Mouse (Mus musculus) lung, embryonic 15.5 days (tissue): Measurements from ENCODE around the gene Ano3. TPM values are rescaled to one million over a fixed set of nuclear protein-coding genes. Genes with fewer than 3 reads are reported as not detected.

Source experiments
- ATAC-seq: fragments of 200-750 bp; cut with Nextera tagmentation; 2 replicates; pipeline ENCODE4 v1.8.0; 2017; ENCODE audit warnings: moderate number of reproducible peaks, borderline replicate concordance; ENCODE audit not compliant: low FRiP score, low TSS enrichment; ENCODE audit errors: extremely low read depth
- H3K27ac ChIP-seq: fragments of 300-500 bp; sonication (generic); 2 replicates; pipeline ENCODE4 v1.5.1; 2015; ENCODE audit warnings: moderate library complexity, mild to moderate bottlenecking, inconsistent platforms
- H3K27me3 ChIP-seq: fragments of 300-500 bp; sonication (generic); 2 replicates; pipeline ENCODE4 v1.6.1; 2015; ENCODE audit warnings: inconsistent platforms
- H3K36me3 ChIP-seq: fragments of 300-500 bp; sonication (generic); 2 replicates; pipeline ENCODE4 v1.6.1; 2015; ENCODE audit warnings: inconsistent platforms
- H3K4me1 ChIP-seq: fragments of 300-500 bp; sonication (generic); 2 replicates; pipeline ENCODE4 v1.6.1; 2015; ENCODE audit warnings: inconsistent platforms
- H3K4me2 ChIP-seq: fragments of 300-500 bp; sonication (generic); 2 replicates; pipeline ENCODE4 v1.6.1; 2015; ENCODE audit warnings: inconsistent platforms, mild to moderate bottlenecking, moderate library complexity
- H3K4me3 ChIP-seq: fragments of 300-500 bp; sonication (generic); 2 replicates; pipeline ENCODE4 v1.5.1; 2015; ENCODE audit warnings: mild to moderate bottlenecking, inconsistent platforms
- H3K9ac ChIP-seq: fragments of 300-500 bp; sonication (generic); 2 replicates; pipeline ENCODE4 v1.6.1; 2015; ENCODE audit warnings: inconsistent platforms
- H3K9me3 ChIP-seq: fragments of 300-500 bp; sonication (generic); 2 replicates; pipeline ENCODE4 v1.6.1; 2016; ENCODE audit warnings: inconsistent platforms
- WGBS: fragments of 180-500 bp; shearing (Covaris S2); methylation state at CpG from one replicate; pipeline ENCODE4 v1.1.7; 2015; 5-methylcytosine and 5-hydroxymethylcytosine counted together
- polyA plus RNA-seq: library from polyadenylated mRNA; unstranded; fragments of >200 nt; fragmentation: Nextera tagmentation; extraction: Ambion mirVana; gene quantifications from 2 replicates; pipeline ENCODE4 v1.2.1, GENCODE M21; 2015

Gene Ano3
- polyA plus RNA-seq, 1 experiment from 2014 or later, result 0.02 TPM

DNA sequence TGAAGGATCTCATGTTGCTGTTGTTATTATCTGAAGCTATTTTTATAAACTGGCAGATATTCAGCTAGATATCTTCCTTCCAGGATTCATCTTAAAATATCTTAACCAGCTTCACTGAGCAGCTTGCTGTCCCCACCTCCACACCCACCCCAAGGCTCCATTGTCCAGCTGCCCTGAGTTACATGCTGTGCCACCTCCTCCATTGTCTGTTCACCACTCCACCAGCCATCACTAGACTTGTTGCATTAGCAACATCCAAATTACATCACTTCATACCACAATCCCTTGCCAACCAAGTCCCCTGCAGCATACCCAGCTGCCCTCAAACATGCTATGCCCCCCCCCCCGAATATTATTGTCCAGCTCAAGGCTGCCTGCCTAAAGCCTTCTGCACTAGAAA, 154.8 kb downstream of the Ano3 start:
- Histone ChIP-seq H3K4me2 (no peak overlapping the region), H3K4me1 (no peaks in the 10 kb centered on the region), H3K27me3 (no peaks in the 10 kb centered on the region), H3K4me3 (no peak overlapping the region), H3K27ac (no peak overlapping the region), H3K9ac (no peak overlapping the region), H3K9me3 (no peaks in the 10 kb centered on the region), H3K36me3 (no peaks in the 10 kb centered on the region)
- 46% methylated on average over 1 of the region's 1 CpGs for WGBS
- no peak for ATAC-seq

DNA sequence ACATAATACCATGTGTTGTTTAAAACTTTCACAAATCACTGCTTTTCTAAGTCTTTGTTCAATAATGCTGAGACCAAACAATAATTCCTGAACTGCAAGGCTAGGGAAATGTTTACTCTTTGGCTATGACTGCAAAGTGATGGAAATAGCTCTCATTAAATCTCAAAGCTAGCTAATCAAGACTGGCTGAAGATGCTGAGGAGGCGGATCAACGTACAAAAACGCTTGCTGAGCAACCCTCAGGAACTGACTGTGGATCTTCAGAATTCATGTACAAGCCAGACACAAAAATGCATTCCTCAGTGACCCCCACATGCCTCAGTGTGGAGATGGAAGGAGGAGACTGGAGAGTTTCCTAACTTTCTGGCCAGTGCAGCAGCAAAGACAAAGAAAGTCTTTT, 155.3 kb downstream of the Ano3 start:
- ATAC-seq, result no peak
- no peaks in the 10 kb centered on the region for H3K36me3 ChIP-seq
- no peaks in the 10 kb centered on the region for H3K9me3 ChIP-seq
- H3K4me2 ChIP-seq, result no peak overlapping the region
- 52% methylated on average over 3 of the region's 3 CpGs for WGBS
- H3K9ac ChIP-seq, result no peak overlapping the region
- no peaks in the 10 kb centered on the region for H3K4me1 ChIP-seq
- H3K27me3 ChIP-seq, result no peaks in the 10 kb centered on the region
- H3K4me3 ChIP-seq, result no peak overlapping the region
- H3K27ac ChIP-seq, result no peak overlapping the region

DNA sequence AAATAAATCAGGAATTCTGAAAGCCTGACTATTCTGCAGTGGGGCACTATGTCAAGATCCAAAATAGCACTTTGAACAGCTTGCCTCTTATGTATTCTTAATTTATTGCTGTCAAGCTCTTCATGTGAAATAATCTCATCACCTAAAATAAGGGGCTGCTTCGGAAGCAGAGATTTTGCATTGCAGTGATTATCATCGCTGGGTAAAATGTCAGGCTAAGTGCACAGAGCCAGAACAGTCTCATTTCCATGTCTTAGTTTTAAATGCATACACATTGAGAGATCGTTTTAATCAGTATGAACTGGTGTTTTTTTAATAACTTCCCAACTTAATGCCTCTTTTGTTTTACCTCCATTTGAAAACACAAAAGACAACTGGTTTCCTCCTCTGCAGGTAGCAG, 163.3 kb downstream of the Ano3 start:
- no peak overlapping the region for H3K9ac ChIP-seq
- H3K4me3 ChIP-seq, result no peak overlapping the region

DNA sequence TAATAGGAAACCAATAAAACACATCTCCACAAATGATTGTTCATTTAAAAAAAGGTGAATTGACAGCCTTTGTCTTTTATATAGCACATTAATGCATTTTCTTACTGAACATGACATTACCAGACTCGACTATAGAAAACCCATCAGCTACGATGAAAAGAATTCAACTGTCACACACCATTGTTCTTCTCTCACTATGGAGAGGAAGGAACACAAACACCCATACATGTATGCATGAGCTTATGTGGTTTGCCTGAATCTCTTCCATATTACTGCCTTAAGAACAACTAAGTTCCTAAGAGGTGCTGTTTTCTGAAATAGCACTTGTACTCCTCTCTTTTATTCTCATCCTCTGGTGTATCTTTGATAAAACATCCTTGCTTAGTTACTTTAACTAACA, 191.3 kb downstream of the Ano3 start:
- Histone ChIP-seq H3K9ac (no peak overlapping the region), H3K4me3 (no peak overlapping the region), H3K4me1 (no peaks in the 10 kb centered on the region), H3K36me3 (no peaks in the 10 kb centered on the region), H3K4me2 (no peak overlapping the region), H3K27ac (no peak overlapping the region), H3K27me3 (no peaks in the 10 kb centered on the region), H3K9me3 (no peaks in the 10 kb centered on the region)
- WGBS, result 78% methylated on average over 2 of the region's 2 CpGs
- ATAC-seq, result no peak

More for the DNA sequence above, 163.3 kb downstream of the Ano3 start:
- WGBS, result 83% methylated on average over 3 of the region's 3 CpGs
- Histone ChIP-seq H3K4me1 (no peaks in the 10 kb centered on the region), H3K4me2 (no peak overlapping the region), H3K27ac (no peak overlapping the region), H3K9me3 (no peaks in the 10 kb centered on the region), H3K27me3 (no peaks in the 10 kb centered on the region), H3K36me3 (no peaks in the 10 kb centered on the region)
- ATAC-seq, result no peak

DNA sequence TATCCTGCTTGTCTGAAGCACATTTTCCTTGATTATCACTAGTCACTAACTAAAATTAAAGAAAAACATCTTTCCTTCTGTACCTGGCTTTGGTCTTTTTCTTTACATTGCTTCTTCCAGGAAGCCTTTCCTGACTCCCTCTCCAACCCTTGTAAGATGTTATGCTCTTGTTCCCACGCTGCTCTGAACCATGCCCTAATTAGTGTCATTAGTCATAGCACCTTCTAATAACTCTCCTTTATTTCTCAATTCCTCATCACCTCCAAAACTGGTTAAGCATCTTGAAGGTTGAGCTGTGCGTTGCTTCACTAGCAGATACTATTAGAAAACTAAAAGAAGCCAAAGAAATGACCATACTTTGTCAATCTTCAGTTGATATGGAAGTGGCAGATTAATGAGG, 193.2 kb downstream of the Ano3 start:
- 68% methylated on average over 2 of the region's 2 CpGs for WGBS
- H3K36me3 ChIP-seq, result no peaks in the 10 kb centered on the region
- H3K27ac ChIP-seq, result no peak overlapping the region
- H3K4me2 ChIP-seq, result no peak overlapping the region
- H3K4me1 ChIP-seq, result no peaks in the 10 kb centered on the region
- no peaks in the 10 kb centered on the region for H3K27me3 ChIP-seq
- no peak overlapping the region for H3K9ac ChIP-seq
- no peaks in the 10 kb centered on the region for H3K9me3 ChIP-seq
- no peak overlapping the region for H3K4me3 ChIP-seq
- no peak for ATAC-seq

DNA sequence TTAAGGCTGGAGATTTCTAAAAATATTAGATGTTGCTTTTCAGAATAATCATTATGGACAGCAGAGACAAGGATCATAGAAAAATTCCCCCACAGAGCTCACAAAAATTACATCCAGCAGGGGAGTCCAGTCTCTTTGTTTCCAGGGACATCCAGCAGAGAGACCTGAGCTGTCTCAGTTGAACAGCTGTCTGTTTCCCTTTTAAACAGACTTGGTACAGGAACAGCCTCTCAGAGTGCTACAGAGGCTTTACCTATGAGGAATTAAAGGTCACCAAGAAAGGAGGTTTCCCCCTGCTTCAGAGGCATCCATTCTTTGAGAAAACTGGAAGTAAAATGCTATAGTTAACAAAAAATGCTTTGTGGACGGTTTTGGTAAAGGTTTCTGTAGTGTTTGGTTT, 210.2 kb downstream of the Ano3 start:
- H3K4me1 ChIP-seq, result no peaks in the 10 kb centered on the region
- no peaks in the 10 kb centered on the region for H3K36me3 ChIP-seq
- H3K27me3 ChIP-seq, result no peaks in the 10 kb centered on the region
- no peak for ATAC-seq
- H3K27ac ChIP-seq, result no peak overlapping the region
- no peak overlapping the region for H3K4me3 ChIP-seq
- 45% methylated on average over 1 of the region's 1 CpGs for WGBS
- no peak overlapping the region for H3K9ac ChIP-seq
- H3K9me3 ChIP-seq, result no peaks in the 10 kb centered on the region
- H3K4me2 ChIP-seq, result no peak overlapping the region

DNA sequence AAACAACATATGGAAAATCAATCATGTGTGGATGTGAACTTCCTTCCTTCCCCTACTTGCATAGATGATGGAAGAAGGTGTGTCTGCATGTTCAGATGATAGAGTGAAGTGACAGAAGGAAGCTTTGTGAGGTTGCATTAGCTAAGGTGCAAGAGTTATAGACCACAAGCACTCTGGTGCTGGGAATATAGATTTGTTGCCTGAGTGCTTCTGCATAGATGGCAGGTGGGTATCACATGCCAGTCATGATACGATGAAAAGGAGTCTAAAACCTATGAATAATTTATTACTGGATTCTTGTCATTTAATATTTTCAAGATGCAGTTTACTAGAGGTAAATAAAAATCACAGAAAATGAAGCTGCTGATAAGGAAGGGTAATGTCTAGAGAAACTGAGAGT, 210.9 kb downstream of the Ano3 start:
- no peak overlapping the region for H3K27ac ChIP-seq
- WGBS, result 92% methylated on average over 1 of the region's 1 CpGs
- H3K9ac ChIP-seq, result no peak overlapping the region
- H3K36me3 ChIP-seq, result no peaks in the 10 kb centered on the region
- H3K4me2 ChIP-seq, result no peak overlapping the region
- no peaks in the 10 kb centered on the region for H3K4me1 ChIP-seq
- no peaks in the 10 kb centered on the region for H3K27me3 ChIP-seq
- no peak for ATAC-seq
- H3K4me3 ChIP-seq, result no peak overlapping the region
- no peaks in the 10 kb centered on the region for H3K9me3 ChIP-seq

DNA sequence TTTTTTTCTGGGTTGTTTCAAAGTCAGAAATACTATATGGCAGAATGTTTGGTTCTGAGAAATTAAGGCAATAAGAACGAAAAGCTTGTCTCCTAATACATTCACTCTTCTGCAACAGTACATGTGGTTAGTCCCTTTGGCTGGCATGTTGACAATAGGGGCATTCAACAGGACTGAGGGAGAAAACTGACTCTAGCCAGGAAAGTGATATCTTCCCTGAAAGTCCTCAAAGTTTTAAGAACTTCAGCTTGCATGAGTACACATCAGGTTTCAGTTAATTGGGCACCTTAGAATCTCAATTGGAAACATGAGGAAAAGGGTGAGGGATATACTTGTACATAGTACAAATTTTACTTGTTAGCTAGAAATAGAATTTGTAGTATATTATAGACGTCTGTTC, 212.7 kb downstream of the Ano3 start:
- no peaks in the 10 kb centered on the region for H3K36me3 ChIP-seq
- no peaks in the 10 kb centered on the region for H3K9me3 ChIP-seq
- ATAC-seq, result no peak
- H3K27me3 ChIP-seq, result no peaks in the 10 kb centered on the region
- WGBS, result 58% methylated on average over 2 of the region's 2 CpGs
- H3K4me1 ChIP-seq, result no peaks in the 10 kb centered on the region
- no peak overlapping the region for H3K27ac ChIP-seq
- no peak overlapping the region for H3K4me3 ChIP-seq
- no peak overlapping the region for H3K9ac ChIP-seq
- no peak overlapping the region for H3K4me2 ChIP-seq

DNA sequence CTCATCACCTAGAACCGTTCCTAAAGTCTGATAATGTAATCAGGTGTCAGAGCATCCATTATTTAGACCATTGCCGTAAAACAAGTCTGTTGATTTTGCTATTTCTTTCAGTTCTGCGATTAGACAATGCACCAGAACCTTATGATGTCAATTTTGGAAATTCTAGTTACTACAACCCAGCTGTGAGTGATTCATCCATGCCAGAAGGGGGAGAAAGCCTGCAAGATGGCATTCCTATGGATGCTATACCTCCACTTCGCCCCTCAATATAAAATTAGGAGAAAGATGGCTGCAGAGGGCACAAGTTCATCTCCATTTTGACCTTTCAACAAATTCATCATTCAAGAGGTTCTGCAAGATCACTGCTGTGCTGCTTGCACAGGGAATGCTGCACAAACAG, 213.5 kb downstream of the Ano3 start:
- H3K4me2 ChIP-seq, result no peak overlapping the region
- no peak for ATAC-seq
- H3K9me3 ChIP-seq, result no peaks in the 10 kb centered on the region
- no peaks in the 10 kb centered on the region for H3K27me3 ChIP-seq
- WGBS, result 62% methylated on average over 4 of the region's 4 CpGs
- H3K36me3 ChIP-seq, result no peaks in the 10 kb centered on the region
- H3K4me3 ChIP-seq, result no peak overlapping the region
- H3K9ac ChIP-seq, result no peak overlapping the region
- H3K4me1 ChIP-seq, result no peaks in the 10 kb centered on the region
- H3K27ac ChIP-seq, result no peak overlapping the region

DNA sequence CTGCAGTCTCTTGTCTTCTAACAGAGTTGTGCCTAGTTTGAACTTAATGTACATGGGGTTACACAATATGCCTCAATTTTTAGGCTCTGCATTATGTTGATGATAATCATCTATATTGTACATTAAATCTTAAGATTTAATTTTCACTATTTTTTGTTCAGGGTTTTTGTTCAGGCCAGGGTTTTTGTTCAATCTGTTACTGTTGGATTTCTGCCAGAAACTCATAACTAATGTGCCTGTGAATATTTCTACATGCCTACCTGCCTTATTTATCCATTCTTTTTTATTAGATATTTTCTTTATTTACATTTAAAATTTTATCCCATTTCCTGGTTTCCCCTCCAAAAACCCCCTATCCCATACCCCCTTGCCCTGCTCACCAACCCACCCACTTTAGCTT, 224.6 kb downstream of the Ano3 start:
- ATAC-seq, result no peak
- H3K27ac ChIP-seq, result no peak overlapping the region
- no peak overlapping the region for H3K9ac ChIP-seq
- H3K4me1 ChIP-seq, result no peaks in the 10 kb centered on the region
- H3K9me3 ChIP-seq, result no peaks in the 10 kb centered on the region
- H3K27me3 ChIP-seq, result no peaks in the 10 kb centered on the region
- H3K36me3 ChIP-seq, result no peaks in the 10 kb centered on the region
- no peak overlapping the region for H3K4me3 ChIP-seq
- no peak overlapping the region for H3K4me2 ChIP-seq

DNA sequence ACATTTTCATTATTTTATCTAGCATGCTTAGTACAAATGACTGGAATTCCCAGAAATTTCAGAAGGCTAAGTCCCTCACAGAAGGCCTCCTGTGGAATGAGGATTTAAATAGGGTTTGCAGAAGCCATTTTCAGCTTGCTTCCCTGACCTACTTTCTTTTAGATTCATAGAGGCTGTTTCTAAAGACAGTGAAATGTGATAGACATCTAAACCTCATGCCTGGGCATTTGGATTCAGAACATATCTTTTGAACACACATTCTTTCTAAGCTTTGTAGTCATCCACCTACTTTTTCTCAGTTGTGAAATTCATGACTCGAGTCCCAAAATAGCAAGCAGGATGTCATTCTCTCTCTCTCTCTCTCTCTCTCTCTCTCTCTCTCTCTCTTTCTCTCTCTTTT, 228.5 kb downstream of the Ano3 start:
- Histone ChIP-seq H3K4me3 (no peak overlapping the region), H3K4me2 (no peak overlapping the region), H3K9ac (no peak overlapping the region), H3K36me3 (no peaks in the 10 kb centered on the region), H3K4me1 (no peaks in the 10 kb centered on the region), H3K27me3 (no peaks in the 10 kb centered on the region), H3K9me3 (no peaks in the 10 kb centered on the region), H3K27ac (no peak overlapping the region)
- 72% methylated on average over 1 of the region's 1 CpGs for WGBS
- ATAC-seq, result no peak

DNA sequence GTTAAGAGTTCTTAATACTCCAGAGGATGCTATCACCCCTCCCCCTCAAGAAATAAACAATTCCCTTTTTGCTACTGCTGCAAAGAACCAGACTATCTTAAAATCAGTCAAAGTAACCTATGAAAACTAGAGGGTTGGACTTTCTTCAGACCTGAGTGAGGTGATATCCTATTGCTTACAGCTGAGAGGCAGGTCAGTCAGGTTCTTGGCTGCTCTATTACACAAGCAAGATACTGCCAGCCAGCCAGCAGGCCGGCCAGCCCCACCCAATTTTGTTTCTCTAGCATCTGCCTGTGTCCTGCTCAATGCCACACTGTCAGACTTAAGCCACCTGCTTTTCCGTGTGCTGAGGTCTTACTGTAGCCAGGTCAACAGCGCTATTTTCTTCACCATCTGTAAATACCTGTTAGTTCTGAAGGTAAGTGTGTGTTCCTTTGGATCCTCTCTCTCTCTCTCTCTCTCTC, 229.4 kb downstream of the Ano3 start, which contains the start of gene Muc15:
Gene Muc15 (plus strand): TSS at position 51 of the 464 bp plus-strand sequence.
- no peak within 1 kb of the TSS for H3K4me2 ChIP-seq
- no peak within 1 kb of the TSS for H3K27ac ChIP-seq
- 32% methylated on average over 3 of the region's 3 CpGs for WGBS
- H3K9ac ChIP-seq, result no peak within 1 kb of the TSS
- no peak within 1 kb of the TSS for H3K4me3 ChIP-seq
- no peak for ATAC-seq
- H3K27me3 ChIP-seq, result no peaks in the 10 kb centered on the region
- no peaks in the 10 kb centered on the region for H3K9me3 ChIP-seq
- H3K4me1 ChIP-seq, result no peaks in the 10 kb centered on the region
- no peaks in the 10 kb centered on the region for H3K36me3 ChIP-seq

DNA sequence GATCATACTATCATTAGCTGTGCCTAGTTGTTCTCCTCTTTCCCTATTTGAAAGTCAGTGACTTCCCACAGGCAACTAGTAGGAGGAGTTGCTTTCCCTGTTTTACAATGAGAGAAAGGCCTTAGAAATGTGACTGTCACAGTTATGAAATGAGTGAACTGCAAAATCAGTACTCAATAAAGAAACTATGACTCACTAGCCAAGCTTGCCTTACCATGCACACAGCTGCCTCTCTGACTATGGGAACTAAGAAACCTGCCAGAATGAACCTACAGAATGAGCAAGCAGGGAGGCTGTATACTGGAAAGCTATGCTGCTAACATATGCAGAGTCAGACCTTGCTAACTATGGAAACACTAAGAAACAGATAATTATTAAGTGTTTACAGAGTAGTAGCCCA, 231.7 kb downstream of the Ano3 start:
- no peaks in the 10 kb centered on the region for H3K36me3 ChIP-seq
- ATAC-seq, result no peak
- H3K27ac ChIP-seq, result no peak overlapping the region
- no peak overlapping the region for H3K4me2 ChIP-seq
- no peaks in the 10 kb centered on the region for H3K27me3 ChIP-seq
- no peak overlapping the region for H3K4me3 ChIP-seq
- no peaks in the 10 kb centered on the region for H3K9me3 ChIP-seq
- no peak overlapping the region for H3K9ac ChIP-seq
- H3K4me1 ChIP-seq, result no peaks in the 10 kb centered on the region
